Mouse (Mus musculus): ENCODE data around the gene 1190002N15Rik. TPM values are rescaled to one million over a fixed set of nuclear protein-coding genes. Genes with fewer than 3 reads are reported as not detected.

Gene 1190002N15Rik
- 10 to 100 TPM; 18.2 to 18.8 TPM for total RNA-seq (2021)
- long read RNA-seq, experiment 1, transcript 1190002N15Rik-201 (3 exons, 3,950 nt), result major isoform, 17 of 19 reads
- long read RNA-seq, experiment 1, partial matches to known transcripts, result 2 of 19 reads
- long read RNA-seq, experiment 1, other reads (novel, unspliced or antisense), result 0 of 19 reads
- long read RNA-seq, experiment 2, transcript 1190002N15Rik-201 (3 exons, 3,950 nt), result major isoform, 14 of 18 reads
- long read RNA-seq, experiment 2, partial matches to known transcripts, result 3 of 18 reads
- long read RNA-seq, experiment 2, other reads (novel, unspliced or antisense), result 1 of 18 reads

- DNase-seq (ENCODE audit: low spot score in 2 of 2), result peak; percentile 87 to 91
- H3K4me3 ChIP-seq, result peak within 1 kb of the TSS; percentile 82
- peak within 1 kb of the TSS; percentile 96 for H3K27ac ChIP-seq
- TF ChIP-seq CTCF (conservative IDR thresholded peaks at IDR 0.05), result peak; percentile 53
These were observed at the start of gene 1190002N15Rik for GRCm38 (mm10) chr9:94537970-94538822. 1190002N15Rik (minus strand) TSS chr9:94538081.

- TF ChIP-seq CTCF (conservative IDR thresholded peaks at IDR 0.05), result no peak
- Histone ChIP-seq H3K4me3 (no peak overlapping the region), H3K27ac (no peak overlapping the region)
- peak in 1 of 2 experiments; percentile 8 for DNase-seq (ENCODE audit: low spot score in 2 of 2)
These were observed 44.4 kb upstream of the 1190002N15Rik start for GRCm38 (mm10) chr9:94582309-94582708.

GRCm38 (mm10) chr9:94581661-94582060, 43.8 kb upstream of the 1190002N15Rik start:
- no peak for DNase-seq (ENCODE audit: low spot score in 2 of 2)

GRCm38 (mm10) chr9:94580071-94580737, 42.3 kb upstream of the 1190002N15Rik start:
- no peak for DNase-seq (ENCODE audit: low spot score in 2 of 2)
- no peak overlapping the region for H3K4me3 ChIP-seq
- TF ChIP-seq CTCF (conservative IDR thresholded peaks at IDR 0.05), result no peak
- H3K27ac ChIP-seq, result no peak overlapping the region

More at GRCm38 (mm10) chr9:94581661-94582060, 43.8 kb upstream of the 1190002N15Rik start:
- Histone ChIP-seq H3K27ac (no peak overlapping the region), H3K4me3 (no peak overlapping the region)
- TF ChIP-seq CTCF (conservative IDR thresholded peaks at IDR 0.05), result no peak

- Histone ChIP-seq H3K4me3 (no peak overlapping the region), H3K27ac (no peak overlapping the region)
- no peak for TF ChIP-seq CTCF (conservative IDR thresholded peaks at IDR 0.05)
- no peak for DNase-seq (ENCODE audit: low spot score in 2 of 2)
These were observed 33.9 kb upstream of the 1190002N15Rik start for GRCm38 (mm10) chr9:94571802-94572201.

GRCm38 (mm10) chr9:94568386-94568785, 30.5 kb upstream of the 1190002N15Rik start:
- H3K27ac ChIP-seq, result no peak overlapping the region
- no peak for DNase-seq (ENCODE audit: low spot score in 2 of 2)
- no peak for TF ChIP-seq CTCF (conservative IDR thresholded peaks at IDR 0.05)
- no peak overlapping the region for H3K4me3 ChIP-seq

GRCm38 (mm10) chr9:94567722-94568314, 29.9 kb upstream of the 1190002N15Rik start:
- no peak for TF ChIP-seq CTCF (conservative IDR thresholded peaks at IDR 0.05)
- no peak overlapping the region for H3K27ac ChIP-seq
- DNase-seq (ENCODE audit: low spot score in 2 of 2), result no peak

GRCm38 (mm10) chr9:94556776-94557514, 19.1 kb upstream of the 1190002N15Rik start:
- DNase-seq (ENCODE audit: low spot score in 2 of 2), result no peak
- H3K4me3 ChIP-seq, result no peak overlapping the region
- no peak for TF ChIP-seq CTCF (conservative IDR thresholded peaks at IDR 0.05)
- no peak overlapping the region for H3K27ac ChIP-seq

More at GRCm38 (mm10) chr9:94567722-94568314, 29.9 kb upstream of the 1190002N15Rik start:
- no peak overlapping the region for H3K4me3 ChIP-seq

- no peak overlapping the region for H3K27ac ChIP-seq
- DNase-seq (ENCODE audit: low spot score in 2 of 2), result no peak
- H3K4me3 ChIP-seq, result no peak overlapping the region
- no peak for TF ChIP-seq CTCF (conservative IDR thresholded peaks at IDR 0.05)
These were observed 18.4 kb upstream of the 1190002N15Rik start for GRCm38 (mm10) chr9:94556249-94556648.

- TF ChIP-seq CTCF (conservative IDR thresholded peaks at IDR 0.05), result no peak
- Histone ChIP-seq H3K4me3 (no peak overlapping the region), H3K27ac (no peak overlapping the region)
- no peak for DNase-seq (ENCODE audit: low spot score in 2 of 2)
These were observed 12.7 kb upstream of the 1190002N15Rik start for GRCm38 (mm10) chr9:94550493-94551095.

- TF ChIP-seq CTCF (conservative IDR thresholded peaks at IDR 0.05), result no peak
- DNase-seq (ENCODE audit: low spot score in 2 of 2), result no peak
- H3K4me3 ChIP-seq, result no peak overlapping the region
- H3K27ac ChIP-seq, result no peak overlapping the region
These were observed 6.0 kb upstream of the 1190002N15Rik start for GRCm38 (mm10) chr9:94543881-94544280.
